Mouse (Mus musculus) C2C12 (cell line): ENCODE data around the gene Zfand2a. TPM values are rescaled to one million over a fixed set of nuclear protein-coding genes. Genes with fewer than 3 reads are reported as not detected.

ENCODE experiments used
- H3K27me3 ChIP-seq: one replicate; pipeline ENCODE4 v1.6.1; 2011; ENCODE audit not compliant: control insufficient read depth, insufficient read depth, insufficient read length
- H3K36me3 ChIP-seq: one replicate; pipeline ENCODE4 v1.6.1; 2011; ENCODE audit not compliant: control insufficient read depth, insufficient read depth
- H3K4me3 ChIP-seq: one replicate; pipeline ENCODE4 v1.5.1; 2011; ENCODE audit warnings: mild to moderate bottlenecking, control low read depth; ENCODE audit not compliant: poor library complexity, insufficient read depth, severe bottlenecking
- H3K79me2 ChIP-seq: one replicate; pipeline ENCODE4 v1.6.1; 2011; ENCODE audit not compliant: control insufficient read depth, insufficient read depth
- H3K79me3 ChIP-seq: one replicate; pipeline ENCODE4 v1.6.1; 2011; ENCODE audit warnings: low read depth, control low read depth
- H3ac ChIP-seq: one replicate; pipeline ENCODE3; 2011; ENCODE audit warnings: low read depth; ENCODE audit not compliant: control insufficient read depth, insufficient read length
- CEBPB ChIP-seq: IDR thresholded peaks from one replicate; pipeline ENCODE4 v1.6.1; 2011; ENCODE audit warnings: low read depth, mild to moderate bottlenecking, control low read depth, moderate library complexity
- CTCF ChIP-seq: IDR thresholded peaks from one replicate; pipeline ENCODE4 v1.5.1; 2011; ENCODE audit not compliant: control insufficient read depth, insufficient read depth, insufficient read length
- FOSL1 ChIP-seq: IDR thresholded peaks from one replicate; pipeline ENCODE4 v1.8.0; 2011; ENCODE audit warnings: mild to moderate bottlenecking, low read length; ENCODE audit not compliant: poor library complexity, insufficient read depth, severe bottlenecking
- MAX ChIP-seq: IDR thresholded peaks from one replicate; pipeline ENCODE4 v1.6.1; 2011; ENCODE audit warnings: mild to moderate bottlenecking, control low read depth
- MYOD1 ChIP-seq: IDR thresholded peaks from one replicate; pipeline ENCODE4 v1.6.1; 2011; ENCODE audit warnings: low read depth; ENCODE audit not compliant: control insufficient read depth, insufficient read length
- MYOG ChIP-seq: IDR thresholded peaks from one replicate; pipeline ENCODE4 v1.6.1; 2011; ENCODE audit not compliant: control insufficient read depth, insufficient read length; ENCODE audit errors: extremely low read depth
- USF1 ChIP-seq: IDR thresholded peaks from one replicate; pipeline ENCODE4 v1.6.1; 2011; ENCODE audit warnings: low read depth, mild to moderate bottlenecking, control low read depth, moderate library complexity
- polyA plus RNA-seq: library from polyadenylated mRNA; unstranded; fragments of >200 nt; fragmentation: generic; extraction: Trizol; gene quantifications from one replicate; pipeline ENCODE4 v1.2.1, GENCODE M21; 2012; ENCODE audit warnings: missing spikeins

Gene Zfand2a
- polyA plus RNA-seq, 1 experiment: 23.6 TPM

DNA sequence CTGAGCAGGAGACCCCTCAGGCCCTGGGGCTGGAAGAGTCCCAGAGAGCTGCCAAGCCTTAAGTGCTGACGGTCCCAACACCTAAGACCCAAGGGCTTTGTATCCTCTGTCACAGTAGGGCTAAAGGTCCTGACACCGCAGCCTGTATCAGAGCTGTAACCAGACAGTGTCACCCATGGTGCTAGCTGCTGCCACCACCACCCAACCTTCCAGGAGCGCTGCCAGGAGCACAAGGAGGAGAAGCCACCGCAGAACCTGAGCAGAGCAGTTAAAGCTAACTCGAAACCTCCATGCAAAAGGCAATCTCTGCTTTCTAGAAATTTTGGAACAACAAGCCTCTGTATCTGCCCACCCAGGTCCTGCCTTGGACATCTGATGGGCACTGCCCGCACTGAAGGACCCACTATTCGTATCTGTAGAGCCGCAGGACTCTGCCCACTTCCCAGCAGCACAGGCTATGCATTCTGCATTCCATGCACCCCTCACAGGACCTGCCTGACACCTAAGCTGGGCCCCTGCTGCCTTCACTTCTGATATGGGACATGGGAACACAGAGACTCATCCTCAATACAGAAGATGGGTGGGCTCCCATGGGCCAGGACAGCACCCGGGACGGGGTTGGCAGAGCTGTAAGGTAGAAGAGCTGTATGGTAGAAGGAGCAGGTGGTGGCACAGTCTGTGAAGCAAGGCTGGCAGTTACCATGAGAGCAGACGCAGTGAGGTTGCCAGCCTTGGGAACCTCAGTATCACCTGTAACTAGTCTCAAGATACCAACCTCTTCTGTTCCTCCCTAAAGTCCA is 43.2 kb downstream of the Zfand2a start:
- no peaks in the 10 kb centered on the region for H3K79me2 ChIP-seq
- peaks cover 1% of the 10 kb centered on the region for H3K79me3 ChIP-seq
- no peaks in the 10 kb centered on the region for H3K27me3 ChIP-seq
- H3K36me3 ChIP-seq: no peaks in the 10 kb centered on the region
- no peak overlapping the region for H3K4me3 ChIP-seq
- no peak overlapping the region for H3ac ChIP-seq
- TF ChIP-seq MYOD1: no peak
- no peak for TF ChIP-seq FOSL1
- TF ChIP-seq CTCF: no peak
- no peak for TF ChIP-seq MAX
- TF ChIP-seq MYOG: no peak
- no peak for TF ChIP-seq CEBPB
- TF ChIP-seq USF1: no peak

GRCm38 (mm10) chr5:139440451-139440850 is 43.9 kb downstream of the Zfand2a start:
- Histone ChIP-seq H3ac (no peak overlapping the region), H3K27me3 (no peaks in the 10 kb centered on the region), H3K79me3 (peaks cover 1% of the 10 kb centered on the region), H3K36me3 (no peaks in the 10 kb centered on the region), H3K79me2 (no peaks in the 10 kb centered on the region), H3K4me3 (no peak overlapping the region)
- TF ChIP-seq MYOD1 (no peak), CTCF (no peak), MYOG (no peak)

- TF ChIP-seq CTCF (no peak), FOSL1 (no peak), MAX (no peak), MYOG (no peak), USF1 (no peak), MYOD1 (no peak), CEBPB (no peak)
- H3K79me2 ChIP-seq: no peaks in the 10 kb centered on the region
- H3K4me3 ChIP-seq: no peak overlapping the region
- no peaks in the 10 kb centered on the region for H3K27me3 ChIP-seq
- H3K36me3 ChIP-seq: no peaks in the 10 kb centered on the region
- peaks cover 1% of the 10 kb centered on the region for H3K79me3 ChIP-seq
- H3ac ChIP-seq: no peak overlapping the region
Observed at GRCm38 (mm10) chr5:139438440-139438839, 45.9 kb downstream of the Zfand2a start.

GRCm38 (mm10) chr5:139437769-139438168 is 46.6 kb downstream of the Zfand2a start:
- no peak overlapping the region for H3K4me3 ChIP-seq
- no peak overlapping the region for H3ac ChIP-seq
- no peaks in the 10 kb centered on the region for H3K79me3 ChIP-seq
- no peaks in the 10 kb centered on the region for H3K79me2 ChIP-seq
- no peaks in the 10 kb centered on the region for H3K27me3 ChIP-seq
- H3K36me3 ChIP-seq: no peaks in the 10 kb centered on the region
- TF ChIP-seq MAX: no peak
- TF ChIP-seq FOSL1: no peak
- TF ChIP-seq MYOD1: no peak
- TF ChIP-seq CTCF: no peak
- TF ChIP-seq CEBPB: no peak
- no peak for TF ChIP-seq USF1
- TF ChIP-seq MYOG: no peak

DNA sequence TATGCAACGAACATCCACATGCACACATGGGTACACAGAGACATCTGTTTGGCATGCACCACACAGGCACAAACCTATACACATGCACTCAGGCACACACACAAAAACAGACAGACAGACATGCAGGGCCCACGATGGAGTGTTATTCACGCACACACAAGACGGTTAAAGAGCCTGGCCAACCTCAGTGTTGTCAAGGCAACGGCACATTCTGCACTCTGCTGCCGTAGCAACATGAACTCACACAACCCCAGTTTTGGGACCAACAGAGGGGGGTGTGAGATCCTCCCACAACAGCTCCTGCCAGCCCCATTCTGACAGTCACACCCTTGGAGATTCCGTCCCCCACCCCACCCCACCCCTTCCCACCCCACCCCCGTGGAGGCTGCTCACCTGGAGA is 49.4 kb downstream of the Zfand2a start:
- H3ac ChIP-seq: no peak overlapping the region
- H3K36me3 ChIP-seq: no peaks in the 10 kb centered on the region
- no peak overlapping the region for H3K4me3 ChIP-seq
- TF ChIP-seq USF1: no peak
- H3K79me2 ChIP-seq: no peaks in the 10 kb centered on the region
- no peaks in the 10 kb centered on the region for H3K27me3 ChIP-seq
- H3K79me3 ChIP-seq: no peaks in the 10 kb centered on the region

GRCm38 (mm10) chr5:139433842-139434568 is 50.3 kb downstream of the Zfand2a start:
- H3K79me2 ChIP-seq: no peaks in the 10 kb centered on the region
- TF ChIP-seq CTCF (no peak), MYOG (no peak), FOSL1 (no peak), USF1 (no peak), MAX (no peak), CEBPB (no peak), MYOD1 (no peak)

More at GRCm38 (mm10) chr5:139433842-139434568, 50.3 kb downstream of the Zfand2a start:
- no peaks in the 10 kb centered on the region for H3K79me3 ChIP-seq
- no peak overlapping the region for H3ac ChIP-seq
- H3K36me3 ChIP-seq: no peaks in the 10 kb centered on the region
- H3K4me3 ChIP-seq: no peak overlapping the region
- no peaks in the 10 kb centered on the region for H3K27me3 ChIP-seq
